Mouse (Mus musculus): Measurements from ENCODE around the gene Fam71f2.

DNA sequence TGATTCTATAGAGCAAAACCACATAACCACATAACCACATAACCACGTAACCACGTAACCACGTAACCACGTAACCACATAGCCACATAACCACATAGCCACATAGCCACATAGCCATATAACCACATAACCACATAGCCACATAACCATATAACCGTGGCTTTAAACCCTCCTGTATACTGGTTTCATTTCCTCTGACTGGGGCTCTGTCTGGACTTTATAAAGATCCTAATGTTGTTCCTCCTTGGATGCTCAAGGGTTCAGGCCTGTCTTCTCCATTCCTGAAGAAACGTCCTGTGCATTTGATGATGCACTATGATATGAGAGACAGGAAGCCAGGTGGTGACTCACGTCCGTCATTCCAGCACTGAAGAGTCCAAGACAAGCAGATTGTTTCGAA is 47.6 kb downstream of the Fam71f2 start:
- no peak for TF ChIP-seq HCFC1 (IDR thresholded peaks at IDR 0.05; ENCODE audit: borderline replicate concordance, insufficient read depth, low read length)
- no peak for TF ChIP-seq ZNF384 (IDR thresholded peaks at IDR 0.05; ENCODE audit: low read depth, low read length)
- TF ChIP-seq CHD2 (IDR thresholded peaks at IDR 0.05; ENCODE audit: low read depth, low read length): no peak
- TF ChIP-seq ZC3H11A (IDR thresholded peaks at IDR 0.05; ENCODE audit: borderline replicate concordance, low read depth, low read length): no peak
